Mouse (Mus musculus): ENCODE data around the gene Mfsd6. TPM values are rescaled to one million over a fixed set of nuclear protein-coding genes. Genes with fewer than 3 reads are reported as not detected.
A peak's percentile ranks its signal among the peaks of the same experiment; 100 is the strongest.

The Mfsd6 gene
- polyA plus RNA-seq, 2 experiments, result 0.47 to 0.52 TPM

- no peak for DNase-seq (ENCODE audit: low read depth in 3 of 3, low spot score in 3 of 3)
- peak; percentile 33; the same call in 1 of the 2 replicates for ATAC-seq (ENCODE audit: insufficient read depth)
Observed at GRCm38 (mm10) chr1:52726371-52727055, 749 bp downstream of the Mfsd6 start.

GRCm38 (mm10) chr1:52722586-52722985 lies 4.7 kb downstream of the Mfsd6 start:
- H3K4me3 ChIP-seq (ENCODE audit: insufficient read depth in 1 of 2, low read depth in 2 of 2, low read length in 2 of 2), result no peak overlapping the region
- TF ChIP-seq EP300 (IDR thresholded peaks at IDR 0.05; ENCODE audit: low read depth) (no peak), CTCF (IDR thresholded peaks at IDR 0.05; ENCODE audit: low read depth) (no peak)
- 0 out of 4 replicates have a peak, but pooled peaks cover 0 to 1% of the 10 kb centered on the region in 2 experiments for H3K4me1 ChIP-seq (replicated peaks; ENCODE audit: control insufficient read depth in 2 of 2, insufficient read depth in 2 of 2, low read length in 1 of 2)
- H3K4me2 ChIP-seq (ENCODE audit: low read depth), result no peak overlapping the region
- H3K36me3 ChIP-seq (replicated peaks; ENCODE audit: control insufficient read depth, insufficient read depth, low read depth), result no peaks in the 10 kb centered on the region
- no peak overlapping the region for H3K27ac ChIP-seq
- WGBS (ENCODE audit: insufficient replicate concordance), result 7% methylated on average over 4 of the region's 4 CpGs
- H3K9ac ChIP-seq (replicated peaks), result no peak overlapping the region
- H3K27me3 ChIP-seq (ENCODE audit: control insufficient read depth, insufficient read depth, low read length), result peaks cover 12% of the 10 kb centered on the region
- no peaks in the 10 kb centered on the region for H3K9me3 ChIP-seq (ENCODE audit: control insufficient read depth, low read length)
- ATAC-seq (ENCODE audit: insufficient read depth), result no peak
- DNase-seq (ENCODE audit: low read depth in 3 of 3, low spot score in 3 of 3), result peak in 2 of 3 experiments; percentile 9 to 16

More at GRCm38 (mm10) chr1:52726371-52727055, 749 bp downstream of the Mfsd6 start:
- Histone ChIP-seq H3K4me1 (replicated peaks; ENCODE audit: control insufficient read depth in 2 of 2, insufficient read depth in 2 of 2, low read length in 1 of 2) (0 out of 4 replicates have a peak, but pooled peaks cover 0 to 1% of the 10 kb centered on the region in 2 experiments), H3K36me3 (replicated peaks; ENCODE audit: control insufficient read depth, insufficient read depth, low read depth) (no peaks in the 10 kb centered on the region), H3K4me2 (ENCODE audit: low read depth) (peak overlapping the region; percentile 73), H3K9ac (replicated peaks) (peak overlapping the region; percentile 13), H3K4me3 (ENCODE audit: insufficient read depth in 1 of 2, low read depth in 2 of 2, low read length in 2 of 2) (peak overlapping the region; percentile 34 to 59), H3K27ac (no peak overlapping the region), H3K9me3 (ENCODE audit: control insufficient read depth, low read length) (no peaks in the 10 kb centered on the region), H3K27me3 (ENCODE audit: control insufficient read depth, insufficient read depth, low read length) (peaks cover 15% of the 10 kb centered on the region)
- TF ChIP-seq CTCF (IDR thresholded peaks at IDR 0.05; ENCODE audit: low read depth) (no peak), EP300 (IDR thresholded peaks at IDR 0.05; ENCODE audit: low read depth) (no peak)
- under 1% methylated on average over 54 of the region's 56 CpGs for WGBS (ENCODE audit: insufficient replicate concordance)

- Histone ChIP-seq H3K27ac (no peak overlapping the region), H3K4me3 (ENCODE audit: insufficient read depth in 1 of 2, low read depth in 2 of 2, low read length in 2 of 2) (no peak overlapping the region), H3K4me1 (replicated peaks; ENCODE audit: control insufficient read depth in 2 of 2, insufficient read depth in 2 of 2, low read length in 1 of 2) (no peaks in the 10 kb centered on the region), H3K27me3 (ENCODE audit: control insufficient read depth, insufficient read depth, low read length) (no peaks in the 10 kb centered on the region), H3K9ac (replicated peaks) (no peak overlapping the region), H3K36me3 (replicated peaks; ENCODE audit: control insufficient read depth, insufficient read depth, low read depth) (no peaks in the 10 kb centered on the region), H3K9me3 (ENCODE audit: control insufficient read depth, low read length) (no peaks in the 10 kb centered on the region), H3K4me2 (ENCODE audit: low read depth) (no peak overlapping the region)
- ATAC-seq (ENCODE audit: insufficient read depth) (no peak), DNase-seq (ENCODE audit: low read depth in 3 of 3, low spot score in 3 of 3) (no peak)
- 58% methylated on average over 5 of the region's 5 CpGs for WGBS (ENCODE audit: insufficient replicate concordance)
- 0 out of 2 replicates have a peak, but pooled peaks have one; percentile 19 for TF ChIP-seq CTCF (IDR thresholded peaks at IDR 0.05; ENCODE audit: low read depth)
- no peak for TF ChIP-seq EP300 (IDR thresholded peaks at IDR 0.05; ENCODE audit: low read depth)
Observed at GRCm38 (mm10) chr1:52719096-52719495, 8.2 kb downstream of the Mfsd6 start.

- no peak for DNase-seq (ENCODE audit: low read depth in 3 of 3, low spot score in 3 of 3)
- no peaks in the 10 kb centered on the region for H3K4me1 ChIP-seq (replicated peaks; ENCODE audit: control insufficient read depth in 2 of 2, insufficient read depth in 2 of 2, low read length in 1 of 2)
- H3K9ac ChIP-seq (replicated peaks), result no peak overlapping the region
- no peak overlapping the region for H3K4me3 ChIP-seq (ENCODE audit: insufficient read depth in 1 of 2, low read depth in 2 of 2, low read length in 2 of 2)
- H3K4me2 ChIP-seq (ENCODE audit: low read depth), result no peak overlapping the region
- no peak overlapping the region for H3K27ac ChIP-seq
- no peaks in the 10 kb centered on the region for H3K36me3 ChIP-seq (replicated peaks; ENCODE audit: control insufficient read depth, insufficient read depth, low read depth)
- no peak for ATAC-seq (ENCODE audit: insufficient read depth)
- WGBS (ENCODE audit: insufficient replicate concordance), result 51% methylated on average over 3 of the region's 3 CpGs
- no peaks in the 10 kb centered on the region for H3K27me3 ChIP-seq (ENCODE audit: control insufficient read depth, insufficient read depth, low read length)
- TF ChIP-seq CTCF (IDR thresholded peaks at IDR 0.05; ENCODE audit: low read depth), result no peak
- no peak for TF ChIP-seq EP300 (IDR thresholded peaks at IDR 0.05; ENCODE audit: low read depth)
- no peaks in the 10 kb centered on the region for H3K9me3 ChIP-seq (ENCODE audit: control insufficient read depth, low read length)
Observed at GRCm38 (mm10) chr1:52718068-52718748, 9.1 kb downstream of the Mfsd6 start.

- no peak for TF ChIP-seq CTCF (IDR thresholded peaks at IDR 0.05; ENCODE audit: low read depth)
- TF ChIP-seq EP300 (IDR thresholded peaks at IDR 0.05; ENCODE audit: low read depth), result no peak
- 63% methylated on average over 1 of the region's 1 CpGs for WGBS (ENCODE audit: insufficient replicate concordance)
- no peak for ATAC-seq (ENCODE audit: insufficient read depth)
Observed at GRCm38 (mm10) chr1:52714451-52714850, 12.8 kb downstream of the Mfsd6 start.

More at GRCm38 (mm10) chr1:52714451-52714850, 12.8 kb downstream of the Mfsd6 start:
- H3K9ac ChIP-seq (replicated peaks), result no peak overlapping the region
- DNase-seq (ENCODE audit: low read depth in 3 of 3, low spot score in 3 of 3), result no peak
- H3K27ac ChIP-seq, result no peak overlapping the region
- H3K4me2 ChIP-seq (ENCODE audit: low read depth), result no peak overlapping the region
- H3K36me3 ChIP-seq (replicated peaks; ENCODE audit: control insufficient read depth, insufficient read depth, low read depth), result no peaks in the 10 kb centered on the region
- no peaks in the 10 kb centered on the region for H3K4me1 ChIP-seq (replicated peaks; ENCODE audit: control insufficient read depth in 2 of 2, insufficient read depth in 2 of 2, low read length in 1 of 2)
- H3K27me3 ChIP-seq (ENCODE audit: control insufficient read depth, insufficient read depth, low read length), result no peaks in the 10 kb centered on the region
- H3K4me3 ChIP-seq (ENCODE audit: insufficient read depth in 1 of 2, low read depth in 2 of 2, low read length in 2 of 2), result no peak overlapping the region
- H3K9me3 ChIP-seq (ENCODE audit: control insufficient read depth, low read length), result no peaks in the 10 kb centered on the region
